Mouse (Mus musculus): ENCODE measurements around the gene Iqgap2. TPM values are rescaled to one million over a fixed set of nuclear protein-coding genes. Genes with fewer than 3 reads are reported as not detected.
A peak's percentile ranks its signal among the peaks of the same experiment; 100 is the strongest.

The Iqgap2 gene
- polyA plus RNA-seq, 1 experiment = 12.5 TPM

DNA sequence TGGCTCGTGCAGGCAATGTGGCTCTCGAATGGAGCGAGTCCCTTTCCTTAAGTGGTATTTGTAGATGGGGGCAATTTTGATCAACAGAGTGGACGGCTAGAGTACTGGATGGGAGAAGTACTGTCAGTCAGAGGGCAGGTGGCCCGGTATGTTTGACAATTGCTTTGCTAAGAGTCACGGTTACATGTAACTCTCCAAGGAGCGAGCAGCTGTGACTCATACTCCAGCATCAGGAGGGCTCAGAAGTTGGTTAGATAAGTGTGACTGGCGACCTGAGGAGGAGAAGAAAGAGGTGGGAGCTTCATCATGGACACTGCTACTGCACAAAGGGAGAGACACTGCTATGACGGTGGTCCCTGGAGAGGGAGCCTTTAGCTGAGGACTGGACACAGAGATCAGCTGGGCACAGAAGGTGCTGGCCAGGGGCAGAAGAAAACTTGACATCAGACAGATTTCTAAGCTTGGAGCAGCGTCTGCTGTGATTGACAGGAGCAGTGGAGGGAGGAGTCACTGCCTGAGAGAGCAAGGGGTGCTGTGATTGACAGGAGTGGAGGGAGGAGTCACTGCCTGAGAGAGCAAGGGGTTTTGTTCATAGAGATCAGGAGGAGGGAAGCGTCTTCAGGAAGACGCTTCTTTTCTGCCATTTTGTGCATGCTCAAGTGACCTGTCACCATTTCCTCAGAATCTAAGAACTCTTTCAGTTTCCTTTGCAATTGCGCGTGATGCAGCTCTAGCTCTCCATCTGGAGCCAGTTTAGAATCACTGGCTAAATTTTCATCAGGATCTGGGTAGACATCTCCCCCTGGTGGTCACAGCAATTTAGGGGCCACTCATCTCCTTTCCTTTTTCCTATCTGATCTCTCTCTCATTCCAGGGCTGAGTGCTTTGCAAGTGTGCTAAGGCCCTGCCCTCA is 172.1 kb downstream of the Iqgap2 start:
- no peaks in the 10 kb centered on the region for H3K4me1 ChIP-seq (ENCODE audit: control insufficient read depth, insufficient read depth, low read length)
- H3K4me3 ChIP-seq (ENCODE audit: insufficient read depth, low read depth, low read length) = no peak overlapping the region
- TF ChIP-seq POLR2A (IDR thresholded peaks at IDR 0.05; ENCODE audit: low read depth, low read length) (no peak), CTCF (conservative IDR thresholded peaks at IDR 0.05; ENCODE audit: insufficient read depth, insufficient read length, low read depth, low read length) (peak; percentile 49)
- peak; percentile 66 for DNase-seq
- H3K36me3 ChIP-seq (ENCODE audit: control insufficient read depth, insufficient read depth, low read length) = no peaks in the 10 kb centered on the region
- 62% methylated on average over 14 of the region's 14 CpGs for WGBS
- no peak overlapping the region for H3K27ac ChIP-seq (ENCODE audit: insufficient read depth, low read depth, low read length)
- H3K27me3 ChIP-seq (replicated peaks; ENCODE audit: control insufficient read depth, insufficient read depth, low read length) = no peaks in the 10 kb centered on the region

DNA sequence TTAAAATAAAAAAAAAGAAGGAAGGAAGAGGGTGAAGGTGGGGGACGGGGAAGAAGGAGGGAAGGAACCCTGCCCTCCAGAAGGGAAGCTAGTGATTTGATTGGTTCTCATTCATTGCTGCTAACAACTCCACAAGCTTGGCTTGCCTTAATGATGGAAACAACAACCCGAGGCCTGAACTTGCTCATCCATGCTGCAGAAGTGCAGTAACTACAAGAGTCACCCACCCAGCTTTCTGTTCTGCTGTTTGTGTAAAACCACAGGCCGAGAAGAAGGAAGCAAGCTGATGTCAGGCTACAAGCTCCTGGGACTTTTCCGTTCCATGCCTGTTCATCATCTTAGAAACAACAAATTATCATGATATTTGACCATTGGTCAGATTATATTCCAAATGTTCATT is 176.4 kb downstream of the Iqgap2 start:
- Histone ChIP-seq H3K27me3 (replicated peaks; ENCODE audit: control insufficient read depth, insufficient read depth, low read length) (no peaks in the 10 kb centered on the region), H3K4me3 (ENCODE audit: insufficient read depth, low read depth, low read length) (no peak overlapping the region), H3K4me1 (ENCODE audit: control insufficient read depth, insufficient read depth, low read length) (no peaks in the 10 kb centered on the region), H3K27ac (ENCODE audit: insufficient read depth, low read depth, low read length) (no peak overlapping the region), H3K36me3 (ENCODE audit: control insufficient read depth, insufficient read depth, low read length) (no peaks in the 10 kb centered on the region)
- TF ChIP-seq POLR2A (IDR thresholded peaks at IDR 0.05; ENCODE audit: low read depth, low read length) (no peak), CTCF (conservative IDR thresholded peaks at IDR 0.05; ENCODE audit: insufficient read depth, insufficient read length, low read depth, low read length) (no peak)
- DNase-seq = no peak
- WGBS = 63% methylated on average over 4 of the region's 4 CpGs

DNA sequence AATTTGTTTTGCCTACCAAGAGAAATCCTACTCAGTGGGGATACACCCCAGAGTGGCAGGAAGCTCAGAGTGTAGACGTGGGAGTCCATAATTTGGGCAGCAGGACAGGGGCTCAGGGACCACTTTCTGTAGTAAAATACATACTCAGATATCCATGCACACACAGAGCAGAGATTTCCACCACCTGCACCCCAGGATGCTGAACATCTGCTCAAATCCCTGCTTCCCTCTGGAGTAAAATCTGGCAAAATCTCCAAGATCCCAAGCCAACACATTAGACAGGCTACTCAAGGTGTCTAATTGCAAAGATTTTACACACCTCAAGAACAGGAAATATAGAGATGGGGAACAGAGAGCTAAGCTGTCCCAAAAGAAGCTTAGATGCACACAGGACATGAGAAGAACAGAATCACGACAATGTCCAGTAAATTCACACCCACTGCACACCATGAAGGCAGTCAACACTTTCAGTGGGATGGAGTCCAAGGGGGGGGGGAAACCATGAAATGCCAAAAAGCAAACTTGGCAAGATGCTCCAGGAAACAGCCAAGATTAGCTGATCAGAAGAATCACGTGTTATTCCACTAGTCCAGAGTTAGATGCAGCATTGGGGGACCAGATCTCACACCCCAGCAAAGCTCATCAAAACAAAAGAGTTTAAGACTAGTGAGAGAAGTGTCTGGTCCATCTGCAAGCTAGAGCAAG is 177.3 kb downstream of the Iqgap2 start:
- DNase-seq = no peak
- 57% methylated on average over 3 of the region's 3 CpGs for WGBS
- H3K27me3 ChIP-seq (replicated peaks; ENCODE audit: control insufficient read depth, insufficient read depth, low read length) = no peaks in the 10 kb centered on the region
- no peak for TF ChIP-seq CTCF (conservative IDR thresholded peaks at IDR 0.05; ENCODE audit: insufficient read depth, insufficient read length, low read depth, low read length)
- TF ChIP-seq POLR2A (IDR thresholded peaks at IDR 0.05; ENCODE audit: low read depth, low read length) = no peak
- H3K27ac ChIP-seq (ENCODE audit: insufficient read depth, low read depth, low read length) = no peak overlapping the region
- no peaks in the 10 kb centered on the region for H3K4me1 ChIP-seq (ENCODE audit: control insufficient read depth, insufficient read depth, low read length)
- no peaks in the 10 kb centered on the region for H3K36me3 ChIP-seq (ENCODE audit: control insufficient read depth, insufficient read depth, low read length)
- no peak overlapping the region for H3K4me3 ChIP-seq (ENCODE audit: insufficient read depth, low read depth, low read length)

DNA sequence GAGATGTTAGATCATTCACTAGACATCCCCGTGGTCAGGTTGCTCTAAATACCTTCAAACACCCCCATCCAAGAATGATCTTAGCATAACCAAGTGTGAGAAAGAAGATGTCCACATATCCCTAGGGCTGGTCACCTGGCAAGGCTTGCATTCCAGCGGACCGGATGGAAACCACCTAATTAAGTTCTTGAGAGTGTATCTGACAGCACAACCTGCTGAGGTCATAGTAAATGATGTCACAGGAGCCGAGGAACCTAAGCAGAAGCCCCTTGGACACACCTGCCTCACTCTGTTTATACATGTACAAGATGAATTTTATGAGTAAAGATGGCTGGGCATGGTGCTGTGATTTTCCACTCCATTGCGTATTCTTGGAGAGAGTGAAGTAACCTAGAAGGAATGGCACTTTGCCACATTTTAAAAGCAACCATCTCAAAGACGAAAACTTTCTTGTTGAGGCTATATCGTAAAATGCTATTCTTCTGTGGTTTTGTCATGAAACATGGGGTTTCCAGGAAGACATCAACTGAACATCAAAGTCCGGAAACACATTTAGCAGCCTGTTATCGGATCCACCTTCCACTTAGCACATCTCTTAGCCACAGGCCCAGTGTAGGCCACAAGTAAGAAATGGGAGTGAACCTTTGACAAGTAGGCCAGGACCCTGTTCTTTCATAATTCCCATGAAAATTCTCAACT is 179.0 kb downstream of the Iqgap2 start:
- H3K27ac ChIP-seq (ENCODE audit: insufficient read depth, low read depth, low read length) = no peak overlapping the region
- 87% methylated on average over 9 of the region's 9 CpGs for WGBS
- TF ChIP-seq POLR2A (IDR thresholded peaks at IDR 0.05; ENCODE audit: low read depth, low read length) (no peak), CTCF (conservative IDR thresholded peaks at IDR 0.05; ENCODE audit: insufficient read depth, insufficient read length, low read depth, low read length) (no peak)
- no peaks in the 10 kb centered on the region for H3K36me3 ChIP-seq (ENCODE audit: control insufficient read depth, insufficient read depth, low read length)
- H3K27me3 ChIP-seq (replicated peaks; ENCODE audit: control insufficient read depth, insufficient read depth, low read length) = no peaks in the 10 kb centered on the region
- no peak for DNase-seq
- no peaks in the 10 kb centered on the region for H3K4me1 ChIP-seq (ENCODE audit: control insufficient read depth, insufficient read depth, low read length)
- no peak overlapping the region for H3K4me3 ChIP-seq (ENCODE audit: insufficient read depth, low read depth, low read length)

DNA sequence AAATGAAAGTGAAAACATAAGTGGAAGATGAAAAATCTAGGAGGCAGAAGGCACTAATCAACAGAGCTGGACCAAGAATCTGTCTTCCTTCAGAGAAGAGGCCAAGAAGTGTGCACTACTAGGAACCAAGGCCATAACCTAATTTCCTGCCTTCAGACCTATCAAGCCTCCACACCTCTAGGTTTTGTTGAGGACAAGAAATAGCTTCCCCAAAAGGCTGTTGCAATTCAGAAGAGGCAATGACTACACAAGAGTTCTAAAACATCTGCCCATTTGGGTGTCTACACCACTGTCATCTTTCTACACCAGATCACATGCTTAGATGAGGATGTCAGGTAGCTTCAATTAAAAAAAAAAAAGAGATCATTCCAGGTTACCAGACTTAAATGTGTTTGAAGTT is 179.7 kb downstream of the Iqgap2 start:
- no peaks in the 10 kb centered on the region for H3K27me3 ChIP-seq (replicated peaks; ENCODE audit: control insufficient read depth, insufficient read depth, low read length)
- H3K27ac ChIP-seq (ENCODE audit: insufficient read depth, low read depth, low read length) = no peak overlapping the region
- H3K4me3 ChIP-seq (ENCODE audit: insufficient read depth, low read depth, low read length) = no peak overlapping the region
- DNase-seq = no peak
- TF ChIP-seq POLR2A (IDR thresholded peaks at IDR 0.05; ENCODE audit: low read depth, low read length) (no peak), CTCF (conservative IDR thresholded peaks at IDR 0.05; ENCODE audit: insufficient read depth, insufficient read length, low read depth, low read length) (no peak)
- no peaks in the 10 kb centered on the region for H3K36me3 ChIP-seq (ENCODE audit: control insufficient read depth, insufficient read depth, low read length)
- H3K4me1 ChIP-seq (ENCODE audit: control insufficient read depth, insufficient read depth, low read length) = no peaks in the 10 kb centered on the region

GRCm38 (mm10) chr13:95705589-95705988 is 186.1 kb downstream of the Iqgap2 start:
- WGBS = 97% methylated on average over 6 of the region's 6 CpGs
- DNase-seq = no peak
- H3K27me3 ChIP-seq (replicated peaks; ENCODE audit: control insufficient read depth, insufficient read depth, low read length) = no peaks in the 10 kb centered on the region
- no peak overlapping the region for H3K4me3 ChIP-seq (ENCODE audit: insufficient read depth, low read depth, low read length)
- no peaks in the 10 kb centered on the region for H3K36me3 ChIP-seq (ENCODE audit: control insufficient read depth, insufficient read depth, low read length)
- TF ChIP-seq POLR2A (IDR thresholded peaks at IDR 0.05; ENCODE audit: low read depth, low read length) (no peak), CTCF (conservative IDR thresholded peaks at IDR 0.05; ENCODE audit: insufficient read depth, insufficient read length, low read depth, low read length) (no peak)
- no peaks in the 10 kb centered on the region for H3K4me1 ChIP-seq (ENCODE audit: control insufficient read depth, insufficient read depth, low read length)
- no peak overlapping the region for H3K27ac ChIP-seq (ENCODE audit: insufficient read depth, low read depth, low read length)

GRCm38 (mm10) chr13:95703376-95703775 is 188.3 kb downstream of the Iqgap2 start:
- WGBS = 64% methylated on average over 5 of the region's 5 CpGs
- no peaks in the 10 kb centered on the region for H3K27me3 ChIP-seq (replicated peaks; ENCODE audit: control insufficient read depth, insufficient read depth, low read length)

More at GRCm38 (mm10) chr13:95703376-95703775, 188.3 kb downstream of the Iqgap2 start:
- Histone ChIP-seq H3K27ac (ENCODE audit: insufficient read depth, low read depth, low read length) (no peak overlapping the region), H3K4me1 (ENCODE audit: control insufficient read depth, insufficient read depth, low read length) (no peaks in the 10 kb centered on the region), H3K36me3 (ENCODE audit: control insufficient read depth, insufficient read depth, low read length) (no peaks in the 10 kb centered on the region), H3K4me3 (ENCODE audit: insufficient read depth, low read depth, low read length) (no peak overlapping the region)
- TF ChIP-seq CTCF (conservative IDR thresholded peaks at IDR 0.05; ENCODE audit: insufficient read depth, insufficient read length, low read depth, low read length) = no peak
- TF ChIP-seq POLR2A (IDR thresholded peaks at IDR 0.05; ENCODE audit: low read depth, low read length) = no peak
- DNase-seq = no peak
